Mouse (Mus musculus): ENCODE measurements around the gene 1600014C23Rik. TPM values are rescaled to one million over a fixed set of nuclear protein-coding genes. Genes with fewer than 3 reads are reported as not detected.

Gene 1600014C23Rik
- polyA plus RNA-seq, 1 experiment from 2014 or later, result not detected

GRCm38 (mm10) chr17:45699039-45699740 lies 34.5 kb downstream of the 1600014C23Rik start:
- peaks cover 20% of the 10 kb centered on the region for H3K36me3 ChIP-seq (ENCODE audit: control insufficient read depth, insufficient read depth, low read length)
- H3K9me3 ChIP-seq (ENCODE audit: control insufficient read depth, low read length), result no peaks in the 10 kb centered on the region
- WGBS, result 91% methylated on average over 3 of the region's 3 CpGs
- peaks cover 7% of the 10 kb centered on the region; the same call in 1 of the 2 replicates for H3K4me1 ChIP-seq (ENCODE audit: control insufficient read depth, insufficient read depth, low read length)
- no peaks in the 10 kb centered on the region for H3K27me3 ChIP-seq (ENCODE audit: control insufficient read depth, insufficient read depth, low read length)
- DNase-seq, result no peak
- H3K9ac ChIP-seq (replicated peaks; ENCODE audit: low read length), result no peak overlapping the region
- no peak for ATAC-seq (ENCODE audit: low FRiP score, low TSS enrichment)
- H3K27ac ChIP-seq (replicated peaks; ENCODE audit: low read depth, low read length), result no peak overlapping the region
- no peak overlapping the region for H3K4me2 ChIP-seq (ENCODE audit: low read length)
- H3K4me3 ChIP-seq (replicated peaks; ENCODE audit: low read depth, low read length), result no peak overlapping the region

GRCm38 (mm10) chr17:45698368-45698767 lies 35.3 kb downstream of the 1600014C23Rik start:
- Histone ChIP-seq H3K36me3 (ENCODE audit: control insufficient read depth, insufficient read depth, low read length) (peaks cover 20% of the 10 kb centered on the region), H3K27ac (replicated peaks; ENCODE audit: low read depth, low read length) (no peak overlapping the region), H3K27me3 (ENCODE audit: control insufficient read depth, insufficient read depth, low read length) (no peaks in the 10 kb centered on the region), H3K4me2 (ENCODE audit: low read length) (no peak overlapping the region), H3K4me3 (replicated peaks; ENCODE audit: low read depth, low read length) (no peak overlapping the region), H3K9ac (replicated peaks; ENCODE audit: low read length) (no peak overlapping the region), H3K4me1 (ENCODE audit: control insufficient read depth, insufficient read depth, low read length) (peaks cover 7% of the 10 kb centered on the region; the same call in 1 of the 2 replicates), H3K9me3 (ENCODE audit: control insufficient read depth, low read length) (no peaks in the 10 kb centered on the region)
- no peak for ATAC-seq (ENCODE audit: low FRiP score, low TSS enrichment)
- WGBS, result 90% methylated on average over 6 of the region's 6 CpGs
- DNase-seq, result no peak

GRCm38 (mm10) chr17:45696981-45697380 lies 36.7 kb downstream of the 1600014C23Rik start:
- 90% methylated on average over 9 of the region's 9 CpGs for WGBS
- peaks cover 20% of the 10 kb centered on the region for H3K36me3 ChIP-seq (ENCODE audit: control insufficient read depth, insufficient read depth, low read length)
- DNase-seq, result no peak
- no peaks in the 10 kb centered on the region for H3K9me3 ChIP-seq (ENCODE audit: control insufficient read depth, low read length)
- H3K4me1 ChIP-seq (ENCODE audit: control insufficient read depth, insufficient read depth, low read length), result peaks cover 7% of the 10 kb centered on the region; the same call in 1 of the 2 replicates
- no peaks in the 10 kb centered on the region for H3K27me3 ChIP-seq (ENCODE audit: control insufficient read depth, insufficient read depth, low read length)
- H3K27ac ChIP-seq (replicated peaks; ENCODE audit: low read depth, low read length), result no peak overlapping the region
- no peak for ATAC-seq (ENCODE audit: low FRiP score, low TSS enrichment)
- H3K9ac ChIP-seq (replicated peaks; ENCODE audit: low read length), result no peak overlapping the region
- H3K4me2 ChIP-seq (ENCODE audit: low read length), result no peak overlapping the region
- H3K4me3 ChIP-seq (replicated peaks; ENCODE audit: low read depth, low read length), result no peak overlapping the region

- DNase-seq (no peak), ATAC-seq (ENCODE audit: low FRiP score, low TSS enrichment) (no peak)
- Histone ChIP-seq H3K4me1 (ENCODE audit: control insufficient read depth, insufficient read depth, low read length) (peaks cover 4% of the 10 kb centered on the region; the same call in 1 of the 2 replicates), H3K9ac (replicated peaks; ENCODE audit: low read length) (no peak overlapping the region), H3K27me3 (ENCODE audit: control insufficient read depth, insufficient read depth, low read length) (no peaks in the 10 kb centered on the region), H3K36me3 (ENCODE audit: control insufficient read depth, insufficient read depth, low read length) (peaks cover 20% of the 10 kb centered on the region), H3K4me3 (replicated peaks; ENCODE audit: low read depth, low read length) (no peak overlapping the region), H3K9me3 (ENCODE audit: control insufficient read depth, low read length) (no peaks in the 10 kb centered on the region), H3K27ac (replicated peaks; ENCODE audit: low read depth, low read length) (no peak overlapping the region), H3K4me2 (ENCODE audit: low read length) (no peak overlapping the region)
- 81% methylated on average over 23 of the region's 23 CpGs for WGBS
These were observed 38.2 kb downstream of the 1600014C23Rik start for GRCm38 (mm10) chr17:45695227-45696120.

- WGBS, result 82% methylated on average over 18 of the region's 18 CpGs
- ATAC-seq (ENCODE audit: low FRiP score, low TSS enrichment), result no peak
- Histone ChIP-seq H3K4me1 (ENCODE audit: control insufficient read depth, insufficient read depth, low read length) (no peaks in the 10 kb centered on the region), H3K27me3 (ENCODE audit: control insufficient read depth, insufficient read depth, low read length) (no peaks in the 10 kb centered on the region), H3K4me3 (replicated peaks; ENCODE audit: low read depth, low read length) (no peak overlapping the region), H3K9me3 (ENCODE audit: control insufficient read depth, low read length) (no peaks in the 10 kb centered on the region), H3K9ac (replicated peaks; ENCODE audit: low read length) (no peak overlapping the region), H3K36me3 (ENCODE audit: control insufficient read depth, insufficient read depth, low read length) (peaks cover 19% of the 10 kb centered on the region), H3K4me2 (ENCODE audit: low read length) (no peak overlapping the region), H3K27ac (replicated peaks; ENCODE audit: low read depth, low read length) (no peak overlapping the region)
- no peak for DNase-seq
These were observed 39.7 kb downstream of the 1600014C23Rik start for GRCm38 (mm10) chr17:45693812-45694565.

- Histone ChIP-seq H3K27me3 (ENCODE audit: control insufficient read depth, insufficient read depth, low read length) (no peaks in the 10 kb centered on the region), H3K36me3 (ENCODE audit: control insufficient read depth, insufficient read depth, low read length) (0 out of 2 replicates have a peak, but pooled peaks cover 7% of the 10 kb centered on the region), H3K9me3 (ENCODE audit: control insufficient read depth, low read length) (no peaks in the 10 kb centered on the region), H3K27ac (replicated peaks; ENCODE audit: low read depth, low read length) (no peak overlapping the region), H3K4me3 (replicated peaks; ENCODE audit: low read depth, low read length) (no peak overlapping the region), H3K4me2 (ENCODE audit: low read length) (no peak overlapping the region), H3K9ac (replicated peaks; ENCODE audit: low read length) (no peak overlapping the region), H3K4me1 (ENCODE audit: control insufficient read depth, insufficient read depth, low read length) (peaks cover 7% of the 10 kb centered on the region)
- 85% methylated on average over 5 of the region's 5 CpGs for WGBS
- DNase-seq, result no peak
- no peak for ATAC-seq (ENCODE audit: low FRiP score, low TSS enrichment)
These were observed 41.5 kb downstream of the 1600014C23Rik start for GRCm38 (mm10) chr17:45692159-45692558.

GRCm38 (mm10) chr17:45690044-45690443 lies 43.6 kb downstream of the 1600014C23Rik start:
- Histone ChIP-seq H3K36me3 (ENCODE audit: control insufficient read depth, insufficient read depth, low read length) (no peaks in the 10 kb centered on the region), H3K9ac (replicated peaks; ENCODE audit: low read length) (no peak overlapping the region), H3K4me1 (ENCODE audit: control insufficient read depth, insufficient read depth, low read length) (peaks cover 14% of the 10 kb centered on the region), H3K27me3 (ENCODE audit: control insufficient read depth, insufficient read depth, low read length) (no peaks in the 10 kb centered on the region), H3K9me3 (ENCODE audit: control insufficient read depth, low read length) (no peaks in the 10 kb centered on the region), H3K27ac (replicated peaks; ENCODE audit: low read depth, low read length) (no peak overlapping the region), H3K4me3 (replicated peaks; ENCODE audit: low read depth, low read length) (no peak overlapping the region), H3K4me2 (ENCODE audit: low read length) (no peak overlapping the region)
- DNase-seq (no peak), ATAC-seq (ENCODE audit: low FRiP score, low TSS enrichment) (no peak)
- 90% methylated on average over 4 of the region's 4 CpGs for WGBS

GRCm38 (mm10) chr17:45689120-45689519 lies 44.5 kb downstream of the 1600014C23Rik start:
- DNase-seq (no peak), ATAC-seq (ENCODE audit: low FRiP score, low TSS enrichment) (no peak)
- H3K27me3 ChIP-seq (ENCODE audit: control insufficient read depth, insufficient read depth, low read length), result no peaks in the 10 kb centered on the region
- WGBS, result 92% methylated on average over 9 of the region's 9 CpGs
- H3K27ac ChIP-seq (replicated peaks; ENCODE audit: low read depth, low read length), result no peak overlapping the region
- no peaks in the 10 kb centered on the region for H3K9me3 ChIP-seq (ENCODE audit: control insufficient read depth, low read length)
- H3K36me3 ChIP-seq (ENCODE audit: control insufficient read depth, insufficient read depth, low read length), result no peaks in the 10 kb centered on the region
- H3K9ac ChIP-seq (replicated peaks; ENCODE audit: low read length), result no peak overlapping the region
- no peak overlapping the region for H3K4me2 ChIP-seq (ENCODE audit: low read length)
- peaks cover 20% of the 10 kb centered on the region for H3K4me1 ChIP-seq (ENCODE audit: control insufficient read depth, insufficient read depth, low read length)
- no peak overlapping the region for H3K4me3 ChIP-seq (replicated peaks; ENCODE audit: low read depth, low read length)
